8 mouse cellular contexts compared by ENCODE assay signal in the genomic region with DNA sequence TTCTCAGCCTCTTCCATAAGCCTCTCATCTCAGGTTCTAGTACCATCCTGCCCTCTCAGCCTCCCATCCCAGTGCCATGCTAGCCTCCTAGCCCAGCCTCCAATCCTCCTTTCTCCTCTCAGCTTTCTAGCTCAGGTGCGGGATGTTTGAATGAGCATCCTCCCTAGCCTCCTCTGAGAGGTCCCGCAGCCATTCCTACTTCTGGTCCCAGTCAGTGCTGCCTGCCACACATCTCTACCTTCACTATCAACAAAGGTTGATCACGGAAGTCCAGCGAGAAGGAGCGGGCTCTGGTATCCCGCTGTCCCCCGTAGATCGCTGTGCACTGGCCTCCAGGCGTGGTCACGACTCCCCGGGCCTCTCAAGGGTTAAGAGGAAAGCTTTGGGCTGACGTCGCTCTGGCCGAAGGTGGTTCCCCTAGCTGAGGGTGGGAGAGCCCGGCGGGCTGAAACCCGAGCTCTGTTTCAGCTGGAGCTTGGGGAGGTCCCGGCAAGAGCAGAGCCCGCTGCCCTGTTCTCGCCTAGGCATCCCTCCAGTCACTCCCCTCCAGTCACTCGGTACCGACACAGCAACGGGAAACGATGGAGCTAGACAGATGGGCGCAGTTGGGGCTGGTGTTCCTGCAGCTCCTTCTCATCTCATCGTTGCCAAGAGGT. TPM values are rescaled to one million over a fixed set of nuclear protein-coding genes. Genes with fewer than 3 reads are reported as not detected.
DNase-seq lines count a peak whose midpoint lies in the region; ATAC-seq and TF ChIP-seq lines count a peak whose summit lies in the region.

A gene (plus strand): TSS at position 402 of the 656 bp plus-strand sequence.

- H3K36me3 ChIP-seq in embryonic facial prominence, embryonic 14.5 days (ENCODE audit: control insufficient read depth, insufficient read depth, low read length) = no peaks in the 10 kb centered on the region
- no peaks in the 10 kb centered on the region for H3K36me3 ChIP-seq in stomach, embryonic 14.5 days (ENCODE audit: control insufficient read depth, insufficient read depth, low read length)

- 2% methylated on average over 26 of the region's 26 CpGs for WGBS in embryonic facial prominence, embryonic 14.5 days
- WGBS in stomach, embryonic 14.5 days = 2% methylated on average over 26 of the region's 26 CpGs

- intact Hi-C loops in heart, postnatal 10 days (cut with DNase I) = no loop called here
- intact Hi-C loops in left cerebral cortex, adult 2 months (cut with DNase I) = no loop called here

- no peak within 1 kb of the TSS for H3K27ac ChIP-seq in embryonic facial prominence, embryonic 14.5 days (replicated peaks; ENCODE audit: low read depth, low read length)
- peak within 1 kb of the TSS; percentile 55; the same call in 1 of the 2 replicates for H3K27ac ChIP-seq in left cerebral cortex, adult 2 months
- H3K27ac ChIP-seq in stomach, embryonic 14.5 days (ENCODE audit: low read length) = peak within 1 kb of the TSS; percentile 71

- H3K4me2 ChIP-seq in embryonic facial prominence, embryonic 14.5 days (ENCODE audit: low read depth, low read length) = peak within 1 kb of the TSS; percentile 59
- H3K4me2 ChIP-seq in stomach, embryonic 14.5 days (replicated peaks; ENCODE audit: low read depth, low read length) = peak within 1 kb of the TSS; percentile 75

- peaks cover 26% of the 10 kb centered on the region for H3K4me1 ChIP-seq in embryonic facial prominence, embryonic 14.5 days (ENCODE audit: control insufficient read depth, insufficient read depth, low read length)
- H3K4me1 ChIP-seq in stomach, embryonic 14.5 days (ENCODE audit: control insufficient read depth, insufficient read depth, low read length) = peaks cover 16% of the 10 kb centered on the region

- TF ChIP-seq CTCF in left cerebral cortex, adult 2 months (IDR thresholded peaks at IDR 0.05) = no peak

- peak; percentile 38 to 51 for DNase-seq in right cerebral cortex, postnatal 10 days (ENCODE audit: low spot score in 2 of 2)
- DNase-seq in right cerebral cortex, adult 18-20 months = no peak
- DNase-seq in embryonic facial prominence, embryonic 14.5 days (ENCODE audit: low spot score) = peak; percentile 80
- peak; percentile 48 to 57 for DNase-seq in heart, postnatal 10 days
- DNase-seq in left cerebral cortex, adult 2 months (ENCODE audit: extremely low spot score in 1 of 2, low spot score in 2 of 2) = peak in 1 of 2 experiments; percentile 38
- DNase-seq in lung, postnatal 36 days = peak; percentile 24

- peak within 1 kb of the TSS; percentile 15; the same call in 1 of the 2 replicates for H3K9ac ChIP-seq in embryonic facial prominence, embryonic 14.5 days (ENCODE audit: low read depth, low read length)
- peak within 1 kb of the TSS; percentile 33 for H3K9ac ChIP-seq in stomach, embryonic 14.5 days (replicated peaks; ENCODE audit: low read depth, low read length)

- peak; percentile 87 for ATAC-seq in embryonic facial prominence, embryonic 14.5 days (ENCODE audit: low read depth)
- ATAC-seq in stomach, embryonic 14.5 days (ENCODE audit: insufficient number of reproducible peaks, insufficient read depth, low FRiP score, low read depth) = peak; percentile 80
- no peak for ATAC-seq in monocyte, adult 5-6 weeks (replicated peaks; ENCODE audit: insufficient number of reproducible peaks, low FRiP score, low TSS enrichment, poor library complexity, severe bottlenecking)

- peaks cover 4% of the 10 kb centered on the region for H3K27me3 ChIP-seq in embryonic facial prominence, embryonic 14.5 days (replicated peaks; ENCODE audit: control insufficient read depth, insufficient read depth, low read length)
- H3K27me3 ChIP-seq in stomach, embryonic 14.5 days (ENCODE audit: control insufficient read depth, insufficient read depth, low read length) = no peaks in the 10 kb centered on the region

- no peaks in the 10 kb centered on the region for H3K9me3 ChIP-seq in embryonic facial prominence, embryonic 14.5 days (ENCODE audit: control insufficient read depth, low read length)
- no peaks in the 10 kb centered on the region for H3K9me3 ChIP-seq in stomach, embryonic 14.5 days (ENCODE audit: control insufficient read depth, low read depth, low read length)

- peak within 1 kb of the TSS; percentile 37 for H3K4me3 ChIP-seq in embryonic facial prominence, embryonic 14.5 days (ENCODE audit: low read depth, low read length)
- H3K4me3 ChIP-seq in left cerebral cortex, adult 2 months = peak within 1 kb of the TSS; percentile 55
- peak within 1 kb of the TSS; percentile 37 for H3K4me3 ChIP-seq in stomach, embryonic 14.5 days (ENCODE audit: low read depth, low read length)

RNA-seq across cellular contexts. Expression of the gene that starts here (rescaled TPM):
- polyA plus RNA-seq in embryonic facial prominence, embryonic 14.5 days (2014; fragmentation: Nextera tagmentation; extraction: Ambion mirVana) = 34.2 and 49.4 TPM in 2 replicates
- 1 to 10 TPM; 8.9 to 9.7 TPM for total RNA-seq in heart, postnatal 10 days (2021)
- 10 to 100 TPM; 40.5 to 51.1 TPM for total RNA-seq in left cerebral cortex, adult 2 months (2021)
- polyA plus RNA-seq in stomach, embryonic 14.5 days (2014; fragmentation: Nextera tagmentation; extraction: Ambion mirVana) = 40.3 and 40.5 TPM in 2 replicates
- 0.78 to 1.0 TPM in 2 of 3 replicates, not detected in the other for total RNA-seq in monocyte, adult 5-6 weeks (2017)
